Mouse (Mus musculus) lung, adult 2 months (tissue): ENCODE data around the gene Cyren.

Experiments used
- CTCF ChIP-seq: fragments of 200-500 bp; IDR thresholded peaks from 2 replicates; pipeline ENCODE4 v1.5.1; 2011; ENCODE audit warnings: mild to moderate bottlenecking, low read length, control low read depth; ENCODE audit not compliant: insufficient read depth
- POLR2A ChIP-seq: fragments of 200-500 bp; IDR thresholded peaks from 2 replicates; pipeline ENCODE4 v1.6.1; 2011; ENCODE audit warnings: low read depth, mild to moderate bottlenecking, control low read depth, low read length, borderline replicate concordance; ENCODE audit errors: extremely low read depth

DNA sequence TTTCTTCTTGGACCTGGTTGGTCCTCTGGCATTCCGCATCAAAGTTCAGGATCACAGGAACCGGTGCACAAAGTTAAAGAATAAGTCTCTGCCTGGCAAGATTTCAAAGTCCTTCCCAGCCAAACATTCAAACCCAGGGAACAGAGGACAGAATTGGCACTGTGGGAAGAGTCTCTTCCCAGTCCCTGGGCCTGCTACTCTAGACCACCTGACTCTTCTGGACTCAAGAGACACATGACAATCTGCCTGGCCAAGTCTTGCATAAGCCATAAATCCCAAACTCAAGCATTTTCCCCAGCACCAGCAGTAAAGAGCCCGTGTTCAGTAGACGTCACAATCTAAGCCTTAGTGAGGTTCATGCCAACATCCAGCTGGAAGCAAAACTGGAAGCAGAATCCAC lies 28.8 kb upstream of the Cyren start:
- TF ChIP-seq POLR2A (no peak), CTCF (no peak)
